Mouse (Mus musculus): ENCODE results near the gene Hist1h3e. TPM values are rescaled to one million over a fixed set of nuclear protein-coding genes. Genes with fewer than 3 reads are reported as not detected.
A peak's percentile ranks its signal among the peaks of the same experiment; 100 is the strongest.
"Not testable (repeated sequence)": the region's sequence is repeated elsewhere in the genome, so short reads cannot be mapped to it uniquely, and the experiment has no call there.

The Hist1h3e gene
- polyA plus RNA-seq, 1 experiment from 2014 or later = 2.7 TPM

DNA sequence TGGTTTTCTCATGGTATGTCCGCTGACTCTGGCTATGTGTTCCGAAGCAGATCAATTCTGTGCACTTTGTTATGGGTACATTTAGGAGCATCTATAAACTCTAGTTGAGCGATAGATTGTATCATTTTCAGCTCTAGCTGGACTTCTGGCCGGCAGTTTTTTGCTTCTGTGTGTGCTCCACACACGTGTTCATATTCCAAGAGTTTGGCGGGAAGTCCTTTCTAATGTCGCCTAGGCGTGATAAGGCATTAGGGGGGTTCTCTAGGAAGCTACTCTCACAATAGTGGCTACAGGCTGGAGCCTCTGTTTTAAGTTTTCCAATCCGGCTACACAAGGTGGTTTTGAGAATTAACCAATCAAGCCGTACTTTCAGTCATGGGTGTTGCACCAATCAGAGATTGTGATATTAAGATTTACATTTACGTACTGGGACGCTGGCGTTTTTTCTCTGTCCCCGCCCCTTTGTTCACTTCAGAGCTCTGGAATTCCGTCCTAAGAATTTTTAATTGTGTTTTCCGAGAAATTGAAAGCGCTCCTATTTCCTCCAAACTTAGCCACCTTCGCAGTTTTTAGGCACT, 6.2 kb downstream of the Hist1h3e start:
- Histone ChIP-seq H3K27ac (ENCODE audit: low read length) (peak overlapping the region; percentile 97), H3K27me3 (replicated peaks; ENCODE audit: control insufficient read depth, insufficient read depth, low read length) (no peaks in the 10 kb centered on the region), H3K4me1 (ENCODE audit: control insufficient read depth, insufficient read depth, low read length) (peaks cover 7% of the 10 kb centered on the region), H3K4me2 (ENCODE audit: low read depth, low read length) (peak overlapping the region; percentile 83), H3K9me3 (ENCODE audit: control insufficient read depth, low read length) (no peaks in the 10 kb centered on the region), H3K36me3 (ENCODE audit: control insufficient read depth, insufficient read depth, low read length) (no peaks in the 10 kb centered on the region), H3K4me3 (ENCODE audit: low read length) (peak overlapping the region; percentile 51), H3K9ac (ENCODE audit: low read depth, low read length) (peak overlapping the region; percentile 78)
- ATAC-seq = peak; percentile 80
- under 1% methylated on average over 18 of the region's 18 CpGs for WGBS

DNA sequence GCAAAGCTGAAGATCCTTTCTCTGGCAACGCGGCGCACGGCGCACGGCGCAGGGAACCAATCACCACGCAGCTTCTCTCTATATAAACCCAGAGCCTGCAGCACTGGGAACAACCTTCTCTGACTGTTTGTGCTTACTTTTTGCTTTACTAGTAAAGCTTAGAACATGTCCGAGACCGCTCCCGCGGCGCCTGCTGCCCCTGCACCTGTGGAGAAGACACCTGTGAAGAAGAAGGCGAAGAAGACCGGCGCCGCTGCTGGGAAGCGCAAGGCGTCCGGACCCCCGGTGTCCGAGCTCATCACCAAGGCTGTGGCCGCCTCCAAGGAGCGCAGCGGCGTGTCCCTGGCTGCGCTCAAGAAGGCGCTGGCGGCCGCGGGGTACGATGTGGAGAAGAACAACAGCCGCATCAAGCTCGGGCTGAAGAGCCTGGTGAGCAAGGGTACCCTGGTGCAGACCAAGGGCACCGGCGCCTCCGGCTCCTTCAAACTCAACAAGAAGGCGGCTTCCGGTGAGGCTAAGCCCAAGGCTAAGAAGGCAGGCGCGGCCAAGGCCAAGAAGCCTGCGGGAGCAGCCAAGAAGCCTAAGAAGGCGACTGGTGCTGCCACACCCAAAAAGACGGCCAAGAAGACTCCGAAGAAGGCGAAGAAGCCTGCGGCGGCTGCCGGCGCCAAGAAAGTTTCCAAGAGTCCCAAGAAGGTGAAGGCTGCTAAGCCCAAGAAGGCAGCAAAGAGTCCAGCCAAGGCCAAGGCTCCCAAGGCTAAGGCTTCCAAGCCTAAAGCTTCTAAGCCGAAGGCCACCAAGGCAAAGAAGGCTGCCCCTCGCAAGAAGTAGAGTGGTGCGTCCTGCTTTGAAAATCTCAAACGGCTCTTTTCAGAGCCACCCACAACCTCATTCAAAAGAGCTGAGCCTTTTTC, 7.0 kb downstream of the Hist1h3e start:
- Histone ChIP-seq H3K4me3 (ENCODE audit: low read length) (peak overlapping the region; percentile 51), H3K27ac (ENCODE audit: low read length) (peak overlapping the region; percentile 97), H3K36me3 (ENCODE audit: control insufficient read depth, insufficient read depth, low read length) (no peaks in the 10 kb centered on the region), H3K27me3 (replicated peaks; ENCODE audit: control insufficient read depth, insufficient read depth, low read length) (no peaks in the 10 kb centered on the region), H3K4me1 (ENCODE audit: control insufficient read depth, insufficient read depth, low read length) (peaks cover 12% of the 10 kb centered on the region), H3K4me2 (ENCODE audit: low read depth, low read length) (peak overlapping the region; percentile 83), H3K9me3 (ENCODE audit: control insufficient read depth, low read length) (no peaks in the 10 kb centered on the region), H3K9ac (ENCODE audit: low read depth, low read length) (peak overlapping the region; percentile 78)
- peak; percentile 84 for ATAC-seq
- under 1% methylated on average over 52 of the region's 54 CpGs for WGBS

DNA sequence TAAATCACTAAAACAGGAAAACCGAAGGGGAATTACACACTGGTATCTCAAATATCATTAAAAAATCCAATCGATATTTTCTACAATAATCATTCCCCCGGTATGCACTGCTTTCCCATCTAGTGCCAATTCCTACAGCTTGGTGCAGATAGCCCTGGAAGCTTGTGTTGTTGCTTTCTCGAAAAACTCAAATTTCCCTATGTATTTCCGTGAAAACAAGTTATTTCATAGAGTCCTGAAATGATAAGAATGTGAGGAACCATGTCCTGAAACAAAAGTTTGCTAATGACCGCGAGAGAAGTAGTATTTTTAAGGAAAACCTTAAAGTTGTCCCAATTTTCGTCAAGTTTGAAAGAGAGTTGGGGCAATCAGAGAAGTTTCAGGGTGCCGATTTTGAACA, 7.8 kb downstream of the Hist1h3e start:
- Histone ChIP-seq H3K9me3 (ENCODE audit: control insufficient read depth, low read length) (no peaks in the 10 kb centered on the region), H3K27me3 (replicated peaks; ENCODE audit: control insufficient read depth, insufficient read depth, low read length) (no peaks in the 10 kb centered on the region), H3K27ac (ENCODE audit: low read length) (peak overlapping the region; percentile 97), H3K4me3 (ENCODE audit: low read length) (peak overlapping the region; percentile 51), H3K4me1 (ENCODE audit: control insufficient read depth, insufficient read depth, low read length) (peaks cover 12% of the 10 kb centered on the region), H3K36me3 (ENCODE audit: control insufficient read depth, insufficient read depth, low read length) (no peaks in the 10 kb centered on the region), H3K9ac (ENCODE audit: low read depth, low read length) (peak overlapping the region; percentile 78), H3K4me2 (ENCODE audit: low read depth, low read length) (peak overlapping the region; percentile 83)
- no peak for ATAC-seq
- WGBS = 18% methylated on average over 9 of the region's 9 CpGs

DNA sequence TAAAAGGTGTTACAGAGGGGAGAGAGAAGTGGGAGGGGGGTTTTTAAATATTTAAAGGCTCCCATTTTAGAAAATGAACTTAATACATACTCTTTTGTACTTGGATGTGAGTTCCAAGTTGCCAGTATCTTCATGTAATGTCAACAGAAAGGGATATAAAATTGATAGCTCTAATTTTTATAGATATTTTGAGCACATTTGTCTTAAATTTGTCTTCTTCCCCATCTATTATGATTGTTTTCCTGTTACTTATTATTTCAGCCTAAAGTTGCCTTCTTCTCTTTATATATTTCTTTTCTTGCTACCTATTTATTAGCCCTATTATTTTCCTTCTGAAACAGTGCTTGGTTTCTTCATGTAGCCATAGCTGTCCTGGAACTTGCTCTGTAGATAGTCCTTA, 9.2 kb downstream of the Hist1h3e start, which contains the start of gene Hist1h1d:
Gene Hist1h1d (plus strand): TSS at position 301 of the 400 bp plus-strand sequence.
- Histone ChIP-seq H3K27me3 (replicated peaks; ENCODE audit: control insufficient read depth, insufficient read depth, low read length) (no peaks in the 10 kb centered on the region), H3K4me1 (ENCODE audit: control insufficient read depth, insufficient read depth, low read length) (peaks cover 12% of the 10 kb centered on the region), H3K36me3 (ENCODE audit: control insufficient read depth, insufficient read depth, low read length) (no peaks in the 10 kb centered on the region), H3K9ac (ENCODE audit: low read depth, low read length) (no peak within 1 kb of the TSS), H3K4me3 (ENCODE audit: low read length) (no peak within 1 kb of the TSS), H3K27ac (ENCODE audit: low read length) (peak within 1 kb of the TSS; percentile 97), H3K9me3 (ENCODE audit: control insufficient read depth, low read length) (no peaks in the 10 kb centered on the region), H3K4me2 (ENCODE audit: low read depth, low read length) (0 out of 2 replicates have a peak within 1 kb of the TSS, but pooled peaks have one; percentile 12)
- ATAC-seq = no peak

DNA sequence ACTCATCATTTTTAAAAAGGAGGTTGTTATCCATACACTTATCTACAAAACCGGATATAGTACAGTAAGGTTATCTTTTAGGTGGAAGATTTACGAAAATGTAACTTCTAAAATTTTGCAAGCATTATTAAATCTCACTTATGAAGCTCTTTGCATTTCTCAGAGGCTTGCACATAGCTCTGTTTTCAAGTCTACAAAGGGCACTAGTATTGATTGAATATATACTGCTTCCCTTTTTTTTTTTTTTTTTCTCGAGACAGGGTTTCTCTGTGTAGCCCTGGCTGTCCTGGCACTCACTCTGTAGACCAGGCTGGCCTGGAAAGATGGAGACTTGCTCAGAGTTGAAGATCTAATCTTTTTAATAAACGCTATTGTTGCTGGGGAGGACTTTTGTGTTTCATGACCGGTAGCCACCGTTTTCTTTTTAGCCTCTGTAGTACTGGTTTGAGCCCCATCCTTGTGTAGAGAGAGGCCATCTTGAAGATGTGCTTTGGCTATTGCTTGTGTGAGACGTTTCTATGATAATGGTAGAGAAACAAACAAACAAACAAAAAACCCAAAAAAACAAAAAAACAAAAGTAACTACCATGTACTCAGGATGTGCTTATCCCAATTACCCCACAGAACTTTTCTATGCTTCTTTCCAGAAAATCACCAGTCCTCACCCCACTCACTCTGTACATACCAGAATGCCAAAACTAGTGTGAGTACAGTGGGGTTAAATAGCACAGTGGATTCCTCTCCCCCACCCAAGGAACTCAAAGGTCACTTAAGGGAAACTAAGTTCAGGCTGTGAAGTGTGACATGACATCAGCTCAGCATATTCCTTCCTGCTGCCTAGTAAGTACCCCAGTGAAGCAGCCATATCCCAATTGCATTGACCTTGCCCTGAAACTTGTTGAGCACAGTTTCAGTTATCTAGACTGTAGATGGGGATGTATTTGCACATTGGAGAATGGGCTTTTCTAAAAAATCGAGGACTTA, 9.9 kb downstream of the Hist1h3e start:
- Histone ChIP-seq H3K9ac (ENCODE audit: low read depth, low read length) (no peak overlapping the region), H3K4me1 (ENCODE audit: control insufficient read depth, insufficient read depth, low read length) (peaks cover 12% of the 10 kb centered on the region), H3K27ac (ENCODE audit: low read length) (peak overlapping the region; percentile 92), H3K4me2 (ENCODE audit: low read depth, low read length) (peak overlapping the region; percentile 65; the same call in 1 of the 2 replicates), H3K36me3 (ENCODE audit: control insufficient read depth, insufficient read depth, low read length) (no peaks in the 10 kb centered on the region), H3K4me3 (ENCODE audit: low read length) (peak overlapping the region; percentile 51), H3K9me3 (ENCODE audit: control insufficient read depth, low read length) (no peaks in the 10 kb centered on the region), H3K27me3 (replicated peaks; ENCODE audit: control insufficient read depth, insufficient read depth, low read length) (no peaks in the 10 kb centered on the region)
- 53% methylated on average over 8 of the region's 8 CpGs for WGBS
- ATAC-seq = no peak

DNA sequence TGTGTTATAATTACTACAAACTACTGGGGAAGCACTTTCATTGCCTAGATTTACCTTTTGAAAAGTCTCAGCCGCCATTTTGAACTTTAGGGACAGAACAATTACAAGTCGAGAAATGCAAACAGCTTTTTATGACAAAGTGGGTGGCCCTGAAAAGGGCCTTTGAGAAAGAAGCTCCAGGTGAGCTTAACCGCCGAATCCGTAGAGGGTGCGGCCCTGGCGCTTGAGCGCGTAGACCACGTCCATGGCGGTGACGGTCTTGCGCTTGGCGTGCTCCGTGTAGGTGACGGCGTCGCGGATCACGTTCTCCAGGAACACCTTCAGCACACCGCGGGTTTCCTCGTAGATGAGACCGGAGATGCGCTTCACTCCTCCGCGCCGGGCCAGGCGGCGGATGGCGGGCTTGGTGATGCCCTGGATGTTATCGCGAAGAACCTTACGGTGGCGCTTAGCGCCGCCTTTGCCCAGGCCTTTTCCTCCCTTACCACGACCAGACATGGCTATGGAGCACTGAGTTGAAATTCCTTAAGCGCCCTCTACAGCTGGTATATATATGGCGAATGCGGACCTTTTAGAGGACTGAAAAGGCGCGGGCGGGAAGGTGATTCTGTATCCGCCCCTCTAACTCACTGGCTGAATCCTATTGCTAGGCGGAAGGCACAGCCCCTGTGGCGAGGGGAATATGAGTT, 10.9 kb downstream of the Hist1h3e start, which contains the start of gene Hist1h4f:
Gene Hist1h4f (minus strand): TSS at position 503 of the 689 bp plus-strand sequence.
- H3K4me2 ChIP-seq (ENCODE audit: low read depth, low read length) = peak within 1 kb of the TSS; percentile 65
- H3K9ac ChIP-seq (ENCODE audit: low read depth, low read length) = peak within 1 kb of the TSS; percentile 67
- under 1% methylated on average over 47 of the region's 47 CpGs for WGBS
- peak; percentile 82 for ATAC-seq
- peak within 1 kb of the TSS; percentile 92 for H3K27ac ChIP-seq (ENCODE audit: low read length)
- H3K4me1 ChIP-seq (ENCODE audit: control insufficient read depth, insufficient read depth, low read length); H3K27me3 ChIP-seq (replicated peaks; ENCODE audit: control insufficient read depth, insufficient read depth, low read length); H3K36me3 ChIP-seq (ENCODE audit: control insufficient read depth, insufficient read depth, low read length); H3K9me3 ChIP-seq (ENCODE audit: control insufficient read depth, low read length): not testable (repeated sequence)
- peak within 1 kb of the TSS; percentile 51 for H3K4me3 ChIP-seq (ENCODE audit: low read length)

DNA sequence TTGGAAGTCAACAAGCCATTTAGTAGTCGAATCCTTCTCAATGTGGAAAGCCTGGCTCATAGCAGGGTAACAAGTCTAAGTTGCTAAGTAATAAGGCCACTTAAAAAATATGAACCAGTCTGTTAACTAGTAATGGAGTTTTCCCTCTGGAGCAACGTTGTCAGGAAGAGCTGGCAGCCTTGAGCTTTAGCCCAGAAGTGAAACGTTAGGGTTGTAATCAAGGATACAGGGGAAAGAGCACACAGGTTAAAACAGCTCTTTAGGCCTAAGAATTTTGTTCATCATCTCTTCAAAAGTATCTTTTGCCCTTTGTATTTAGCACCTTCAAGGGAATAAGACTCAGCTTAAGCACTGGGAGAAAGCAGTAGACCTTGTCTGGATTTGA, 11.4 kb downstream of the Hist1h3e start:
- peak overlapping the region; percentile 65 for H3K4me2 ChIP-seq (ENCODE audit: low read depth, low read length)
- H3K36me3 ChIP-seq (ENCODE audit: control insufficient read depth, insufficient read depth, low read length) = no peaks in the 10 kb centered on the region
- H3K4me1 ChIP-seq (ENCODE audit: control insufficient read depth, insufficient read depth, low read length) = peaks cover 8% of the 10 kb centered on the region; the same call in 1 of the 2 replicates
- ATAC-seq = no peak
- H3K9ac ChIP-seq (ENCODE audit: low read depth, low read length) = peak overlapping the region; percentile 67
- no peaks in the 10 kb centered on the region for H3K27me3 ChIP-seq (replicated peaks; ENCODE audit: control insufficient read depth, insufficient read depth, low read length)
- H3K9me3 ChIP-seq (ENCODE audit: control insufficient read depth, low read length) = no peaks in the 10 kb centered on the region
- H3K4me3 ChIP-seq (ENCODE audit: low read length) = peak overlapping the region; percentile 51
- H3K27ac ChIP-seq (ENCODE audit: low read length) = peak overlapping the region; percentile 92
- 3% methylated on average over 3 of the region's 3 CpGs for WGBS

DNA sequence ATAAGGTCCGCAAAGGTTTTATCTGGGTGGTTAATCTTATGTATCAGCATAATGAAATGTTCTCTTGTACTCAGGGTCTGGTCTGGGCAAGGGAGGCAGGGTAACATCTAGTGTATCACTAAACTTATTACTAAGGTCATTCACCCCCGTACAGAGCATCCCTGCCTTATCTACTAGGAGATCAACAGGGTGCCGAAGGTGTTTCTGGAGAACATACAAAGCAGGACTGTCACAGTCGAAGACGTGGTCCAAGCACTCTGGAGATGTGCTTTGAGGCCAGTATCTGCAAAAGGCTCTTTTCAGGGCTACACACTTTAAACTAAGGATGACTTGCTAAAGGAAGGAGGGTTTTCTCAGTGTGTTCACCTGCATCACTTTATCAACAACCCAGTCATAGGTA, 15.5 kb downstream of the Hist1h3e start:
- H3K9me3 ChIP-seq (ENCODE audit: control insufficient read depth, low read length) = no peaks in the 10 kb centered on the region
- WGBS = 74% methylated on average over 5 of the region's 5 CpGs

More for the DNA sequence above, 15.5 kb downstream of the Hist1h3e start:
- H3K27me3 ChIP-seq (replicated peaks; ENCODE audit: control insufficient read depth, insufficient read depth, low read length) = no peaks in the 10 kb centered on the region
- H3K36me3 ChIP-seq (ENCODE audit: control insufficient read depth, insufficient read depth, low read length) = no peaks in the 10 kb centered on the region
- no peak for ATAC-seq
- 0 out of 2 replicates have a peak, but pooled peaks cover 5% of the 10 kb centered on the region for H3K4me1 ChIP-seq (ENCODE audit: control insufficient read depth, insufficient read depth, low read length)
- H3K9ac ChIP-seq (ENCODE audit: low read depth, low read length) = no peak overlapping the region
- H3K27ac ChIP-seq (ENCODE audit: low read length) = no peak overlapping the region
- H3K4me3 ChIP-seq (ENCODE audit: low read length) = no peak overlapping the region
- H3K4me2 ChIP-seq (ENCODE audit: low read depth, low read length) = no peak overlapping the region
